Mouse (Mus musculus): ENCODE results near the gene Tmem26. TPM values are rescaled to one million over a fixed set of nuclear protein-coding genes. Genes with fewer than 3 reads are reported as not detected.

Tmem26 gene
- total RNA-seq (2014; fragmentation: Nextera tagmentation), result not detected in 2 replicates
- 0.11 and 0.29 TPM in 2 replicates for total RNA-seq (2017)
- polyA plus RNA-seq (2012), result not detected in 2 replicates

- ATAC-seq (ENCODE audit: extremely low read depth, insufficient number of reproducible peaks, low FRiP score, poor library complexity, severe bottlenecking) (no peak), DNase-seq (ENCODE audit: low spot score) (no peak)
- Histone ChIP-seq H3K4me1 (ENCODE audit: insufficient read depth, low read depth, low read length) (no peaks in the 10 kb centered on the region), H3K9me3 (replicated peaks) (peaks cover 44% of the 10 kb centered on the region), H3K36me3 (replicated peaks) (no peaks in the 10 kb centered on the region), H3K4me3 (ENCODE audit: low read depth, low read length) (no peak within 1 kb of the TSS), H3K27me3 (ENCODE audit: insufficient read depth, low read length) (no peaks in the 10 kb centered on the region)
- no peak for TF ChIP-seq GATA1 (IDR thresholded peaks at IDR 0.05; ENCODE audit: borderline replicate concordance, low read length)
- no peak for TF ChIP-seq POLR2AphosphoS5 (IDR thresholded peaks at IDR 0.05; ENCODE audit: insufficient replicate concordance, low read depth, low read length)
- no peak for TF ChIP-seq TAL1 (conservative IDR thresholded peaks at IDR 0.05; ENCODE audit: low read depth, low read length)
- no peak for TF ChIP-seq GATA2 (IDR thresholded peaks at IDR 0.05; ENCODE audit: borderline replicate concordance, low read depth, low read length)
- TF ChIP-seq CTCF (IDR thresholded peaks at IDR 0.05; ENCODE audit: low read depth, low read length), result no peak
These were observed at the start of gene Tmem26 for GRCm38 (mm10) chr10:68723568-68724360. Gene Tmem26 (plus strand): TSS chr10:68723646.

- Histone ChIP-seq H3K9me3 (replicated peaks) (peaks cover 9% of the 10 kb centered on the region), H3K4me1 (ENCODE audit: insufficient read depth, low read depth, low read length) (no peaks in the 10 kb centered on the region), H3K36me3 (replicated peaks) (no peaks in the 10 kb centered on the region), H3K27me3 (ENCODE audit: insufficient read depth, low read length) (no peaks in the 10 kb centered on the region), H3K4me3 (ENCODE audit: low read depth, low read length) (no peak overlapping the region)
- DNase-seq (ENCODE audit: low spot score) (no peak), ATAC-seq (ENCODE audit: extremely low read depth, insufficient number of reproducible peaks, low FRiP score, poor library complexity, severe bottlenecking) (no peak)
- TF ChIP-seq GATA2 (IDR thresholded peaks at IDR 0.05; ENCODE audit: borderline replicate concordance, low read depth, low read length) (no peak), CTCF (IDR thresholded peaks at IDR 0.05; ENCODE audit: low read depth, low read length) (no peak), GATA1 (IDR thresholded peaks at IDR 0.05; ENCODE audit: borderline replicate concordance, low read length) (no peak), TAL1 (conservative IDR thresholded peaks at IDR 0.05; ENCODE audit: low read depth, low read length) (no peak), POLR2AphosphoS5 (IDR thresholded peaks at IDR 0.05; ENCODE audit: insufficient replicate concordance, low read depth, low read length) (no peak)
These were observed 44.8 kb upstream of the Tmem26 start for GRCm38 (mm10) chr10:68678678-68679077.

- no peak for DNase-seq (ENCODE audit: low spot score)
- H3K36me3 ChIP-seq (replicated peaks), result no peaks in the 10 kb centered on the region
- no peak overlapping the region for H3K4me3 ChIP-seq (ENCODE audit: low read depth, low read length)
- peaks cover 15% of the 10 kb centered on the region for H3K9me3 ChIP-seq (replicated peaks)
- ATAC-seq (ENCODE audit: extremely low read depth, insufficient number of reproducible peaks, low FRiP score, poor library complexity, severe bottlenecking), result no peak
- H3K27me3 ChIP-seq (ENCODE audit: insufficient read depth, low read length), result no peaks in the 10 kb centered on the region
- no peaks in the 10 kb centered on the region for H3K4me1 ChIP-seq (ENCODE audit: insufficient read depth, low read depth, low read length)
- TF ChIP-seq POLR2AphosphoS5 (IDR thresholded peaks at IDR 0.05; ENCODE audit: insufficient replicate concordance, low read depth, low read length), result no peak
- TF ChIP-seq TAL1 (conservative IDR thresholded peaks at IDR 0.05; ENCODE audit: low read depth, low read length), result no peak
- TF ChIP-seq GATA2 (IDR thresholded peaks at IDR 0.05; ENCODE audit: borderline replicate concordance, low read depth, low read length), result no peak
- no peak for TF ChIP-seq CTCF (IDR thresholded peaks at IDR 0.05; ENCODE audit: low read depth, low read length)
- TF ChIP-seq GATA1 (IDR thresholded peaks at IDR 0.05; ENCODE audit: borderline replicate concordance, low read length), result no peak
These were observed 42.2 kb upstream of the Tmem26 start for GRCm38 (mm10) chr10:68681233-68681632.

GRCm38 (mm10) chr10:68685510-68685909, 37.9 kb upstream of the Tmem26 start:
- Histone ChIP-seq H3K4me3 (ENCODE audit: low read depth, low read length) (no peak overlapping the region), H3K9me3 (replicated peaks) (peaks cover 13% of the 10 kb centered on the region), H3K27me3 (ENCODE audit: insufficient read depth, low read length) (no peaks in the 10 kb centered on the region), H3K36me3 (replicated peaks) (no peaks in the 10 kb centered on the region), H3K4me1 (ENCODE audit: insufficient read depth, low read depth, low read length) (no peaks in the 10 kb centered on the region)
- no peak for TF ChIP-seq TAL1 (conservative IDR thresholded peaks at IDR 0.05; ENCODE audit: low read depth, low read length)
- no peak for TF ChIP-seq GATA1 (IDR thresholded peaks at IDR 0.05; ENCODE audit: borderline replicate concordance, low read length)
- no peak for TF ChIP-seq GATA2 (IDR thresholded peaks at IDR 0.05; ENCODE audit: borderline replicate concordance, low read depth, low read length)
- no peak for TF ChIP-seq POLR2AphosphoS5 (IDR thresholded peaks at IDR 0.05; ENCODE audit: insufficient replicate concordance, low read depth, low read length)
- TF ChIP-seq CTCF (IDR thresholded peaks at IDR 0.05; ENCODE audit: low read depth, low read length), result no peak
- ATAC-seq (ENCODE audit: extremely low read depth, insufficient number of reproducible peaks, low FRiP score, poor library complexity, severe bottlenecking) (no peak), DNase-seq (ENCODE audit: low spot score) (no peak)

- no peaks in the 10 kb centered on the region for H3K27me3 ChIP-seq (ENCODE audit: insufficient read depth, low read length)
- DNase-seq (ENCODE audit: low spot score) (no peak), ATAC-seq (ENCODE audit: extremely low read depth, insufficient number of reproducible peaks, low FRiP score, poor library complexity, severe bottlenecking) (no peak)
- H3K4me1 ChIP-seq (ENCODE audit: insufficient read depth, low read depth, low read length), result no peaks in the 10 kb centered on the region
- peaks cover 26% of the 10 kb centered on the region for H3K9me3 ChIP-seq (replicated peaks)
- TF ChIP-seq GATA2 (IDR thresholded peaks at IDR 0.05; ENCODE audit: borderline replicate concordance, low read depth, low read length) (no peak), TAL1 (conservative IDR thresholded peaks at IDR 0.05; ENCODE audit: low read depth, low read length) (no peak), POLR2AphosphoS5 (IDR thresholded peaks at IDR 0.05; ENCODE audit: insufficient replicate concordance, low read depth, low read length) (no peak), CTCF (IDR thresholded peaks at IDR 0.05; ENCODE audit: low read depth, low read length) (no peak), GATA1 (IDR thresholded peaks at IDR 0.05; ENCODE audit: borderline replicate concordance, low read length) (no peak)
- no peaks in the 10 kb centered on the region for H3K36me3 ChIP-seq (replicated peaks)
- H3K4me3 ChIP-seq (ENCODE audit: low read depth, low read length), result no peak overlapping the region
These were observed 32.3 kb upstream of the Tmem26 start for GRCm38 (mm10) chr10:68691116-68691515.

- ATAC-seq (ENCODE audit: extremely low read depth, insufficient number of reproducible peaks, low FRiP score, poor library complexity, severe bottlenecking), result no peak
These were observed 31.0 kb upstream of the Tmem26 start for GRCm38 (mm10) chr10:68692401-68692800.

More at GRCm38 (mm10) chr10:68692401-68692800, 31.0 kb upstream of the Tmem26 start:
- H3K36me3 ChIP-seq (replicated peaks), result no peaks in the 10 kb centered on the region
- peaks cover 27% of the 10 kb centered on the region for H3K9me3 ChIP-seq (replicated peaks)
- no peak for TF ChIP-seq POLR2AphosphoS5 (IDR thresholded peaks at IDR 0.05; ENCODE audit: insufficient replicate concordance, low read depth, low read length)
- TF ChIP-seq GATA1 (IDR thresholded peaks at IDR 0.05; ENCODE audit: borderline replicate concordance, low read length), result no peak
- TF ChIP-seq GATA2 (IDR thresholded peaks at IDR 0.05; ENCODE audit: borderline replicate concordance, low read depth, low read length), result no peak
- no peak for TF ChIP-seq CTCF (IDR thresholded peaks at IDR 0.05; ENCODE audit: low read depth, low read length)
- TF ChIP-seq TAL1 (conservative IDR thresholded peaks at IDR 0.05; ENCODE audit: low read depth, low read length), result no peak
- H3K4me1 ChIP-seq (ENCODE audit: insufficient read depth, low read depth, low read length), result no peaks in the 10 kb centered on the region
- DNase-seq (ENCODE audit: low spot score), result no peak
- H3K27me3 ChIP-seq (ENCODE audit: insufficient read depth, low read length), result no peaks in the 10 kb centered on the region
- H3K4me3 ChIP-seq (ENCODE audit: low read depth, low read length), result no peak overlapping the region
